Mouse (Mus musculus): Measurements from ENCODE around the gene Sap30bp. TPM values are rescaled to one million over a fixed set of nuclear protein-coding genes. Genes with fewer than 3 reads are reported as not detected.
A peak's percentile ranks its signal among the peaks of the same experiment; 100 is the strongest.

Gene Sap30bp
- total and polyA plus RNA-seq, 3 experiments, result 9.1 to 18.1 (median 16.4) TPM

DNA sequence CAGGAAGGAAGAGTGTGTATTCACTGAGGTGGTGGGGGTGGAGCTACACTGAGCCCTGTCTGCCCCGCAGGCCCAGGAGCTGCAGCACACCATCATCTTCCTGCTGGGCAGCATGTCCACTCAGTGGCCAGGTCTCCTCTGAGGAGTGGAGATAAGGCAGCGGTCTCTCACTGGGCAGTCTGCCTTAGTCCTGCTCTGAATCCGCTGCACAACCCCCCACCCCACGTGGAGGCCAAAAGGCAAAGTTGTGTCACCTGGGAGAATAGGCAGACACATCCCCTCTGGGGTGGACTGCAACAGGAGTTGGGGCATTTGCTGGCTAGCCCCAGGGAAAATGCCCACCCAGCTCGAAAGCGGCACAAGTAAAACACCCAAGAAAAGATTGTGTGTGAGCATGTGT, 40.9 kb upstream of the Sap30bp start:
- intact Hi-C loops (cut with DNase I), result no loop called here
- TF ChIP-seq CTCF (IDR thresholded peaks at IDR 0.05), result no peak
- TF ChIP-seq POLR2A (IDR thresholded peaks at IDR 0.05; ENCODE audit: insufficient read depth, low read depth, low read length), result no peak
- TF ChIP-seq EP300 (IDR thresholded peaks at IDR 0.05; ENCODE audit: insufficient read depth, low read depth, low read length), result no peak
- Histone ChIP-seq H3K4me3 (no peak overlapping the region), H3K27ac (no peak overlapping the region), H3K79me2 (replicated peaks; ENCODE audit: control insufficient read depth, insufficient read depth, low read length) (no peaks in the 10 kb centered on the region), H3K9ac (ENCODE audit: low read depth, low read length) (no peak overlapping the region), H3K4me1 (ENCODE audit: control insufficient read depth, insufficient read depth, low read length) (no peaks in the 10 kb centered on the region), H3K27me3 (ENCODE audit: control insufficient read depth, insufficient read depth, low read length) (no peaks in the 10 kb centered on the region), H3K36me3 (ENCODE audit: control insufficient read depth, insufficient read depth, low read length) (no peaks in the 10 kb centered on the region)
- WGBS, result 55% methylated on average over 6 of the region's 6 CpGs
- no peak for DNase-seq

DNA sequence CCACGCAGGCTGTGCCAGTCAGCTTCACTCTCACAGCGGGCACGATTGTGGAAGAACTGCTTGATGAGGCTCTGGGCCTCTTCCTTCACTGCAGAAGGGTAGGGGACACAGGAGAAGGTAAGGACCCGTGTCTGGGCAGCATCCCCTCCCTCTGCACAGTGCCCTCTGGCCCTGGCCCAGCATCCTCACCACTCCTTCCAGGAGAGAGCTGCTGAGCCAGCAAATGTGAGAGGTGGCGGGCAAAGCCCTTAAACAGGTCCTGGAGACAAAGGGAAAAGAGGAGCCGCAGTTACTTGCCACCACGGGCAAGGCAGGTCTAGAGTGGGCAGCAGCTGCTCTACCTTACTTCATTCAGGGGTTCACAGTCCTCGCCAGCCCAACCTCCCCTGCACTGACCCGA, 40.0 kb upstream of the Sap30bp start:
- Histone ChIP-seq H3K36me3 (ENCODE audit: control insufficient read depth, insufficient read depth, low read length) (no peaks in the 10 kb centered on the region), H3K27me3 (ENCODE audit: control insufficient read depth, insufficient read depth, low read length) (no peaks in the 10 kb centered on the region), H3K27ac (no peak overlapping the region), H3K79me2 (replicated peaks; ENCODE audit: control insufficient read depth, insufficient read depth, low read length) (no peaks in the 10 kb centered on the region), H3K4me1 (ENCODE audit: control insufficient read depth, insufficient read depth, low read length) (no peaks in the 10 kb centered on the region), H3K4me3 (no peak overlapping the region), H3K9ac (ENCODE audit: low read depth, low read length) (no peak overlapping the region)
- 89% methylated on average over 9 of the region's 9 CpGs for WGBS
- no peak for DNase-seq
- TF ChIP-seq CTCF (IDR thresholded peaks at IDR 0.05) (no peak), EP300 (IDR thresholded peaks at IDR 0.05; ENCODE audit: insufficient read depth, low read depth, low read length) (no peak), POLR2A (IDR thresholded peaks at IDR 0.05; ENCODE audit: insufficient read depth, low read depth, low read length) (no peak)
- intact Hi-C loops (cut with DNase I), result no loop called here

DNA sequence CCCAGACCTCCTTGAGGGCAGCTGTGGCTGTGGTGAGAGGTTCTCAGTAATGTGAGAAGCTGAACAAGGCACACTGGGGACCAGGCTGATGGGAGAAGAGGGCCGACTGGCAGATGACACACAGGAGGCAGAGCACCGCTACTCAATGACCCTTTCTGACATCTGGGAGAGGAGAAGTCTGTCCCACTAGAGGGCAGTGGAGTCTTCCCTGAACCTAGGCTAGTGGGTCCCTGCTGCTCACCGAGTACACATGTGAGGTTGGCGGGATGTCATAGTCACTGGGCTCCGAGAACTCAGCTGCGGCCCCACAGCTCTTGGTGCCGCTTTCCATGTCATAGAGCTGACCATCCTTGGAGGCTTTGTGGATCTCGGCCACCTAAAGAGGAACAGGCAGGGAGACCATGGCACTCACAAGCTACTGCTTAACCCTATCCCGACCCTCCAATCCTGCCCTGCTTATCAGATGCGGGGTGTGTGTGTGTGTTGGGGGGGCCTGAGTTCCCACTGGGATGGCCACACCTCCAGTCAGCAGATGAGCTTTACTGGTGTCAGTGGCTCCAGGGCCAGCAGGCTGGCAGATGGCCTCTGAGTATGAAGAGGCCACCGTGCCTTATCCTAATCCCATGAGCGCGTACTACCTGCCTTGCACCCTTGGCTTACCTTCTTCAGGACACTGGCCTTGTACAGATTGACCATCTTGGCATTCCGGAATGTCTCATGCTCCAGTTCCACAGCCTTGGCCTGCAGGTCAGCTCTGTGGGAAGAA, 38.1 kb upstream of the Sap30bp start:
- Histone ChIP-seq H3K36me3 (ENCODE audit: control insufficient read depth, insufficient read depth, low read length) (no peaks in the 10 kb centered on the region), H3K4me1 (ENCODE audit: control insufficient read depth, insufficient read depth, low read length) (no peaks in the 10 kb centered on the region), H3K9ac (ENCODE audit: low read depth, low read length) (no peak overlapping the region), H3K4me3 (no peak overlapping the region), H3K27me3 (ENCODE audit: control insufficient read depth, insufficient read depth, low read length) (no peaks in the 10 kb centered on the region), H3K27ac (no peak overlapping the region), H3K79me2 (replicated peaks; ENCODE audit: control insufficient read depth, insufficient read depth, low read length) (no peaks in the 10 kb centered on the region)
- TF ChIP-seq POLR2A (IDR thresholded peaks at IDR 0.05; ENCODE audit: insufficient read depth, low read depth, low read length) (no peak), CTCF (IDR thresholded peaks at IDR 0.05) (peak; percentile 67)
- intact Hi-C loops (cut with DNase I), result no loop called here
- 70% methylated on average over 14 of the region's 14 CpGs for WGBS
- DNase-seq, result peak in 1 of 2 experiments; percentile 26

DNA sequence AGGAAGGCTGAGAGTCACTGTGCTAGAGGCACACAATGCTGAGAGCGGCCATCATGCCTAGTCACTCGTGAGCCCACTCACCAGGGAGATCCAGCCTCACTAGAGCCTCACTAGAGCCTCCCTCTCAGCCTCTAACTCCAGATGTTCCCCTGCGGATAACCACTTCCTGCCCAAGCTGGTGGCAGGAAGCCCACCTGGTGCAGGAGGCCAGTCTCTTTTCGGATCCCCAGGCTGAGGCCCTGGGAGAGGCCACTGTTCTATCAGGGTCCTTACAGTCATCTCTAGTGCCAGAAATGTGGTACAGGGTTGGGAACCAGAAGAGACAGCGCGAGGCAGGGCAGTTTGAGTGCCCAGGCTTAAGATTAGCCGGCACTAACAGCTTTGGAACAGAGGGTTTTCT, 34.6 kb upstream of the Sap30bp start:
- H3K4me3 ChIP-seq, result no peak overlapping the region
- no peaks in the 10 kb centered on the region for H3K27me3 ChIP-seq (ENCODE audit: control insufficient read depth, insufficient read depth, low read length)
- no peaks in the 10 kb centered on the region for H3K79me2 ChIP-seq (replicated peaks; ENCODE audit: control insufficient read depth, insufficient read depth, low read length)
- H3K4me1 ChIP-seq (ENCODE audit: control insufficient read depth, insufficient read depth, low read length), result peaks cover 9% of the 10 kb centered on the region
- 82% methylated on average over 7 of the region's 7 CpGs for WGBS
- intact Hi-C loops (cut with DNase I), result loop anchor here (2.0 kb wide), 1 partner anchor 22 kb away; no protein-coding TSS in a partner anchor
- no peak overlapping the region for H3K9ac ChIP-seq (ENCODE audit: low read depth, low read length)
- no peak for DNase-seq
- H3K27ac ChIP-seq, result no peak overlapping the region
- H3K36me3 ChIP-seq (ENCODE audit: control insufficient read depth, insufficient read depth, low read length), result no peaks in the 10 kb centered on the region
- no peak for TF ChIP-seq CTCF (IDR thresholded peaks at IDR 0.05)
- no peak for TF ChIP-seq EP300 (IDR thresholded peaks at IDR 0.05; ENCODE audit: insufficient read depth, low read depth, low read length)
- no peak for TF ChIP-seq POLR2A (IDR thresholded peaks at IDR 0.05; ENCODE audit: insufficient read depth, low read depth, low read length)

DNA sequence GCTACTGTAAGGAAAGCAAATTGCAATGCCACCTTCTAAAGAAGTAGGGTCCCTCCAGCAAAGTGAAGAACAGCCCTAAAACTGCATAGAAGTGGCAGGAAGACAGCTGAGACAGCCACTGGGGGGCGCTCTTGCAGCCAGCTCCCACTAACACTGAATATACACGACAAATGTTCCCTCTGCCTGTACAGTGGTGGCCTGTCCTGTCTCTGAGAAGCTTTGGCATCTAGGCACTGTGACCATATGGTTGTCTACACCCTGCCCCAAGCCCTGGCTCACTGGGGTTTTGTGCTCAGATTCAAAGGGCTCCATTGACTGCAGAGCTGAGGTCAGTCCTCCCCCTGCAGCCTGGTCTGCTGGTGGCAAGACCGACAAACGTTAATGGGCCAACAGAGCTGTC, 34.2 kb upstream of the Sap30bp start:
- TF ChIP-seq EP300 (IDR thresholded peaks at IDR 0.05; ENCODE audit: insufficient read depth, low read depth, low read length) (no peak), CTCF (IDR thresholded peaks at IDR 0.05) (peak; percentile 74), POLR2A (IDR thresholded peaks at IDR 0.05; ENCODE audit: insufficient read depth, low read depth, low read length) (no peak)
- Histone ChIP-seq H3K36me3 (ENCODE audit: control insufficient read depth, insufficient read depth, low read length) (no peaks in the 10 kb centered on the region), H3K27ac (peak overlapping the region; percentile 88; the same call in 1 of the 2 replicates), H3K27me3 (ENCODE audit: control insufficient read depth, insufficient read depth, low read length) (no peaks in the 10 kb centered on the region), H3K4me1 (ENCODE audit: control insufficient read depth, insufficient read depth, low read length) (peaks cover 12% of the 10 kb centered on the region), H3K79me2 (replicated peaks; ENCODE audit: control insufficient read depth, insufficient read depth, low read length) (no peaks in the 10 kb centered on the region), H3K4me3 (no peak overlapping the region), H3K9ac (ENCODE audit: low read depth, low read length) (no peak overlapping the region)
- DNase-seq, result peak; percentile 33 to 39
- 18% methylated on average over 4 of the region's 4 CpGs for WGBS
- intact Hi-C loops (cut with DNase I), result loop anchor here (2.0 kb wide), 1 partner anchor 22 kb away; no protein-coding TSS in a partner anchor
